Mouse (Mus musculus) limb, embryonic 12.5 days (tissue): ENCODE data around the gene Wdr83. TPM values are rescaled to one million over a fixed set of nuclear protein-coding genes. Genes with fewer than 3 reads are reported as not detected.

Source experiments
- ATAC-seq: fragments of 200-750 bp; cut with Nextera tagmentation; 2 replicates; pipeline ENCODE4 v1.8.0; 2017; ENCODE audit warnings: low read depth, moderate TSS enrichment; ENCODE audit not compliant: insufficient number of reproducible peaks, insufficient read depth, low FRiP score, low TSS enrichment
- H3K27ac ChIP-seq: fragments of 300-500 bp; sonication (generic); 2 replicates; pipeline ENCODE4 v1.5.1; 2016; ENCODE audit warnings: mild to moderate bottlenecking, moderate library complexity
- H3K27me3 ChIP-seq: fragments of 300-500 bp; sonication (generic); 2 replicates; pipeline ENCODE4 v1.6.1; 2016; ENCODE audit warnings: mild to moderate bottlenecking, moderate library complexity
- H3K36me3 ChIP-seq: fragments of 300-500 bp; sonication (generic); 2 replicates; pipeline ENCODE4 v1.6.1; 2016; ENCODE audit warnings: mild to moderate bottlenecking, moderate library complexity
- H3K4me1 ChIP-seq: fragments of 300-500 bp; sonication (generic); replicated peaks from 2 replicates; pipeline ENCODE4 v1.6.1; 2016
- H3K4me2 ChIP-seq: fragments of 300-500 bp; sonication (generic); 2 replicates; pipeline ENCODE4 v1.6.1; 2016; ENCODE audit warnings: mild to moderate bottlenecking, moderate library complexity
- H3K4me3 ChIP-seq: fragments of 300-500 bp; sonication (generic); replicated peaks from 2 replicates; pipeline ENCODE4 v1.5.1; 2016; ENCODE audit warnings: mild to moderate bottlenecking
- H3K9ac ChIP-seq: fragments of 300-500 bp; sonication (generic); replicated peaks from 2 replicates; pipeline ENCODE4 v1.6.1; 2016; ENCODE audit warnings: mild to moderate bottlenecking, moderate library complexity
- H3K9me3 ChIP-seq: fragments of 300-500 bp; sonication (generic); 2 replicates; pipeline ENCODE4 v1.6.1; 2016; ENCODE audit warnings: mild to moderate bottlenecking, moderate library complexity
- WGBS: fragments of 180-500 bp; shearing (Covaris S2); methylation state at CpG from one replicate; pipeline ENCODE4 v1.1.7; 2016; 5-methylcytosine and 5-hydroxymethylcytosine counted together
- microRNA-seq: library from miRNA; unstranded; fragments of <30 nt; microRNA quantifications from one replicate; pipeline ENCODE4, GENCODE M21; 2017
- polyA plus RNA-seq: library from polyadenylated mRNA; unstranded; fragments of >200 nt; fragmentation: Nextera tagmentation; extraction: Ambion mirVana; gene quantifications from 2 replicates; pipeline ENCODE4 v1.2.1, GENCODE M21; 2016

Gene Wdr83
- polyA plus RNA-seq, 1 experiment from 2014 or later, result 49.9 TPM

GRCm38 (mm10) chr8:85034764-85035163 is 46.3 kb downstream of the Wdr83 start:
- peaks cover 44% of the 10 kb centered on the region for H3K36me3 ChIP-seq

DNA sequence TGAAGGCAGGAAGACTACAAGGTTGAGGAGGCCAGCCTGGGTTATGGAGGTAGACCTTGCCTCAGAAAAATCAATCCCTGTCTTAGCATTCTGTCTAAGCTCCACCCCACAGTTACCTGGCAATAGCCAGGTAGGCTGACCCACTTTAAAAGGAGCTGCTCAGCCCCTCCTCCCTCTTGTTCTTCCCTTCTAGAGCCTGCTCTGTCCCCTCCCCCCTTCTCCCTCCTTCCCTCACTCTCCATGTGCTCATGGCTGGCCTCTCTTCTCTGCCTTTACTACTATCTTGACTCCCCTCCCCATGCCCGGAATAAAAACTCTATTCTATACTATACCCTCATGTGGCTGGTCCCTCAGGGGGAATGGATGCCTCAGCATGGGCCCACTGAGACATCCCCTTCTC is 47.2 kb downstream of the Wdr83 start:
- Histone ChIP-seq H3K4me3 (no peak overlapping the region), H3K9ac (no peak overlapping the region), H3K27ac (no peak overlapping the region), H3K4me2 (no peak overlapping the region), H3K27me3 (no peaks in the 10 kb centered on the region), H3K36me3 (peaks cover 51% of the 10 kb centered on the region), H3K4me1 (peaks cover 29% of the 10 kb centered on the region), H3K9me3 (no peaks in the 10 kb centered on the region)
- ATAC-seq, result no peak
- WGBS, result 38% methylated on average over 1 of the region's 1 CpGs

More at GRCm38 (mm10) chr8:85034764-85035163, 46.3 kb downstream of the Wdr83 start:
- Histone ChIP-seq H3K4me1 (peaks cover 28% of the 10 kb centered on the region), H3K4me3 (peak overlapping the region; percentile 78), H3K27me3 (no peaks in the 10 kb centered on the region), H3K9ac (peak overlapping the region; percentile 73; the same call in 1 of the 2 replicates), H3K27ac (peak overlapping the region; percentile 100), H3K9me3 (no peaks in the 10 kb centered on the region), H3K4me2 (peak overlapping the region; percentile 88)
- 6% methylated on average over 12 of the region's 13 CpGs for WGBS
- ATAC-seq, result no peak

- Histone ChIP-seq H3K9ac (no peak overlapping the region), H3K4me2 (no peak overlapping the region), H3K4me1 (peaks cover 33% of the 10 kb centered on the region), H3K27ac (no peak overlapping the region), H3K4me3 (no peak overlapping the region), H3K9me3 (no peaks in the 10 kb centered on the region), H3K27me3 (no peaks in the 10 kb centered on the region), H3K36me3 (peaks cover 51% of the 10 kb centered on the region)
- 85% methylated on average over 4 of the region's 4 CpGs for WGBS
- no peak for ATAC-seq
Observed at GRCm38 (mm10) chr8:85032622-85033311, 48.3 kb downstream of the Wdr83 start.

DNA sequence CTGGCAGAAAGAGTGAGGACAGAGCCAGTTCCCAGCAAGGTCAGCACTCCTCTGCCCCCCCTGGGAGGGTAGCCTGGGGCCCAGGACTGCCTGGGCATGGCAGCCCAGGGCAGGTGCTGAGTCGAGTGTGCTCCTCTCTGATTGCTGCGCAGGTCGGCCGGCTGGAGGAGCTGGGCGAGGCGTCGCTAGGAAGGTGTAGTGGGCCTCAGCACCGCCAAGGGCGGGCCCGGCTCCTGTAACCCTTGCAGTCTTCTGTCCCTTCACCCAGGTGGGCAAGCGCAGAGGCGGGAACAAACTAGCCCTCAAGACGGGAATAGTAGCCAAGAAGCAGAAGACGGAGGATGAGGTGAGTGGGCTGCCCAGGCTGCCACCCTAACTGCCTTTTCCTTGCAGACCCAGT is 51.8 kb downstream of the Wdr83 start:
- Histone ChIP-seq H3K4me1 (peaks cover 33% of the 10 kb centered on the region), H3K4me2 (peak overlapping the region; percentile 97; the same call in 1 of the 2 replicates), H3K27ac (no peak overlapping the region), H3K36me3 (peaks cover 51% of the 10 kb centered on the region), H3K27me3 (no peaks in the 10 kb centered on the region), H3K9me3 (no peaks in the 10 kb centered on the region), H3K4me3 (peak overlapping the region; percentile 9; the same call in 1 of the 2 replicates), H3K9ac (peak overlapping the region; percentile 98; the same call in 1 of the 2 replicates)
- no peak for ATAC-seq
- 89% methylated on average over 14 of the region's 14 CpGs for WGBS

DNA sequence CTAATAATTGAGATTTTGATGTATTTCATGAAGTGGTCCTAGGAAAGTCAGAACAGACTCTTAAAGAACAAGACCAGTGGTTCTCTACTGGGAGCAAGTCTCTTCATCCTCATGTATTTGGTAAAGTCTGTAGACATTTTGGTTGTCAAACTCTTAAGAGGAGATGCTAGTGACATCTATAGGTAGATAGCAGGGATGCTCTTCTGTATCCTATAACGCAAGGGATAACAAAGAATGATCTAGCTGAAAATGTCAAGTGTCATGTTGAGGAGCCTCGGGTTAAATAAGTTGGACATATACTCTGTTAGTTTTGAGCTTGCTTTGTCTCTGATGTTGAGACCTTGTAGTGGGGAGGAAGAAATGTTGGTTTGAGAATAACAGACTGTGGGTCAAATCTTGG is 53.2 kb downstream of the Wdr83 start:
- 45% methylated on average over 2 of the region's 2 CpGs for WGBS
- H3K9me3 ChIP-seq, result no peaks in the 10 kb centered on the region
- ATAC-seq, result no peak
- peak overlapping the region; percentile 98 for H3K9ac ChIP-seq
- peaks cover 49% of the 10 kb centered on the region for H3K36me3 ChIP-seq
- H3K4me1 ChIP-seq, result peaks cover 39% of the 10 kb centered on the region
- no peak overlapping the region for H3K27ac ChIP-seq
- H3K4me2 ChIP-seq, result peak overlapping the region; percentile 97
- H3K27me3 ChIP-seq, result no peaks in the 10 kb centered on the region
- peak overlapping the region; percentile 100 for H3K4me3 ChIP-seq

DNA sequence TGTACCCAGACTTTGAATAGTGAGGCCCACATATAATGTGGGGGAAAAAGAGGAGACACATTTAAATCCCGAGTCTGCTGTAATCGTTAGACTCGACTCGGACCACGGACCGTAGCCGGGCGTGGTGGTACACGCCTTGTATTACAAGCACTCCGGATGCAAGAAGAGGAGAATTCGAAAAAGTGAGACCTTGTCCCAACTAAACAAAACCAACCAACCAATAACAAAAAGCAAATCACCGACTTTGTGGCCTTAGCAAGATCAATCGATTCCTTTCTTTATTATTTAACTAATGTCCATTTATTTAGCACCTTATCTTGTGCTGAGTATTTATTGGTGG is 53.6 kb downstream of the Wdr83 start:
- Histone ChIP-seq H3K27me3 (no peaks in the 10 kb centered on the region), H3K4me2 (peak overlapping the region; percentile 97), H3K4me3 (peak overlapping the region; percentile 100), H3K27ac (peak overlapping the region; percentile 91), H3K36me3 (peaks cover 49% of the 10 kb centered on the region), H3K9me3 (no peaks in the 10 kb centered on the region), H3K9ac (peak overlapping the region; percentile 98), H3K4me1 (peaks cover 39% of the 10 kb centered on the region)
- no peak for ATAC-seq
- WGBS, result 1% methylated on average over 13 of the region's 13 CpGs

- Histone ChIP-seq H3K4me2 (peak within 1 kb of the TSS; percentile 97), H3K27me3 (no peaks in the 10 kb centered on the region), H3K27ac (peak within 1 kb of the TSS; percentile 91), H3K4me3 (peak within 1 kb of the TSS; percentile 100), H3K36me3 (peaks cover 49% of the 10 kb centered on the region), H3K4me1 (peaks cover 39% of the 10 kb centered on the region), H3K9ac (peak within 1 kb of the TSS; percentile 98), H3K9me3 (no peaks in the 10 kb centered on the region)
- ATAC-seq, result peak; percentile 58
- 1% methylated on average over 75 of the region's 75 CpGs for WGBS
Observed at GRCm38 (mm10) chr8:85026670-85027515, 54.2 kb downstream of the Wdr83 start, which contains the start of gene Trir. Trir (plus strand) TSS chr8:85026823.

- Histone ChIP-seq H3K9me3 (no peaks in the 10 kb centered on the region), H3K36me3 (peaks cover 51% of the 10 kb centered on the region), H3K4me2 (peak within 1 kb of the TSS; percentile 97), H3K9ac (peak within 1 kb of the TSS; percentile 71), H3K4me3 (peak within 1 kb of the TSS; percentile 100), H3K27me3 (no peaks in the 10 kb centered on the region), H3K27ac (peak within 1 kb of the TSS; percentile 91), H3K4me1 (peaks cover 39% of the 10 kb centered on the region)
- ATAC-seq, result peak; percentile 70
- 7% methylated on average over 30 of the region's 30 CpGs for WGBS
Observed at GRCm38 (mm10) chr8:85025098-85025932, 55.8 kb downstream of the Wdr83 start, which contains the start of gene Asna1. Asna1 (minus strand) TSS chr8:85025281.

Small RNA genes lying within 50 kb of the gene (microRNA-seq; reads per million reads assigned to microRNA genes)
- gene Gm23388, result 5.6 reads per million, percentile 17 among the genes with 10 or more reads in this experiment
- gene Mir7070, result 0.93 reads per million

Other genes starting within 250 kb of the Wdr83 start
- gene Gadd45gip1, start 249.8 kb downstream of the Wdr83 start, polyA plus RNA-seq, result 46.5 and 48.6 TPM in 2 replicates
- 104 and 109 TPM in 2 replicates for gene Rad23a, start 240.6 kb downstream of the Wdr83 start, polyA plus RNA-seq
- gene Calr, start 234.4 kb downstream of the Wdr83 start, polyA plus RNA-seq, result 764 and 842 TPM in 2 replicates
- 109 and 114 TPM in 2 replicates for gene Farsa, start 224.3 kb downstream of the Wdr83 start, polyA plus RNA-seq
- 86.5 and 88.8 TPM in 2 replicates for gene Syce2, start 209.2 kb downstream of the Wdr83 start, polyA plus RNA-seq
- gene Gcdh, start 187.4 kb downstream of the Wdr83 start, polyA plus RNA-seq, result 42.8 and 44.9 TPM in 2 replicates
- 4.3 and 5.1 TPM in 2 replicates for gene Klf1, start 179.4 kb downstream of the Wdr83 start, polyA plus RNA-seq
- gene Dnase2a, start 172.7 kb downstream of the Wdr83 start, polyA plus RNA-seq, result 12.8 and 14.0 TPM in 2 replicates
- gene Mast1, start 143.9 kb downstream of the Wdr83 start, polyA plus RNA-seq, result 0.33 and 0.60 TPM in 2 replicates
- gene Rtbdn, start 134.3 kb downstream of the Wdr83 start, polyA plus RNA-seq, result 0.34 and 0.58 TPM in 2 replicates
- not detected in 2 replicates for gene Gm49661, start 111.9 kb downstream of the Wdr83 start, polyA plus RNA-seq
- 1,079 and 1,120 TPM in 2 replicates for gene Prdx2, start 111.7 kb downstream of the Wdr83 start, polyA plus RNA-seq
- gene Rnaseh2a, start 111.5 kb downstream of the Wdr83 start, polyA plus RNA-seq, result 105 and 122 TPM in 2 replicates
- gene Junb, start 102.6 kb downstream of the Wdr83 start, polyA plus RNA-seq, result 7.6 and 10.5 TPM in 2 replicates
- 19.3 and 19.7 TPM in 2 replicates for gene Hook2, start 90.7 kb downstream of the Wdr83 start, polyA plus RNA-seq
- gene Best2, start 66.8 kb downstream of the Wdr83 start, polyA plus RNA-seq, result not detected in 2 replicates
- 134 TPM in 2 replicates for gene Asna1, start 56.0 kb downstream of the Wdr83 start, polyA plus RNA-seq
- 177 and 182 TPM in 2 replicates for gene Trir, start 54.5 kb downstream of the Wdr83 start, polyA plus RNA-seq
- gene Tnpo2, start 44.4 kb downstream of the Wdr83 start, polyA plus RNA-seq, result 30.5 and 31.7 TPM in 2 replicates
- 27.4 and 29.9 TPM in 2 replicates for gene Fbxw9, start 21.3 kb downstream of the Wdr83 start, polyA plus RNA-seq
- gene Gm5741, start 13.3 kb downstream of the Wdr83 start, polyA plus RNA-seq, result 1.1 TPM in 1 of 2 replicates, not detected in the other
- 71.5 and 72.3 TPM in 2 replicates for gene Dhps, start 9.5 kb downstream of the Wdr83 start, polyA plus RNA-seq
- 121 and 123 TPM in 2 replicates for gene Wdr83os, start 566 bp downstream of the Wdr83 start, polyA plus RNA-seq
- 24.2 and 28.4 TPM in 2 replicates for gene Man2b1, start 2.0 kb upstream of the Wdr83 start, polyA plus RNA-seq
- 2.9 and 3.0 TPM in 2 replicates for gene Zfp791, start 41.8 kb upstream of the Wdr83 start, polyA plus RNA-seq
- gene Cks1brt, start 70.6 kb upstream of the Wdr83 start, polyA plus RNA-seq, result not detected in 2 replicates
- not detected in 2 replicates for gene Olfr371, start 144.7 kb upstream of the Wdr83 start, polyA plus RNA-seq
- gene Orc6, start 218.3 kb upstream of the Wdr83 start, polyA plus RNA-seq, result 132 TPM in 2 replicates
- gene Vps35, start 218.5 kb upstream of the Wdr83 start, polyA plus RNA-seq, result 138 and 140 TPM in 2 replicates